Mouse (Mus musculus) lung, postnatal 0 days (tissue): Measurements from ENCODE around the gene Capn1. TPM values are rescaled to one million over a fixed set of nuclear protein-coding genes. Genes with fewer than 3 reads are reported as not detected.

Source experiments
- ATAC-seq: fragments of 200-750 bp; cut with Nextera tagmentation; 2 replicates; pipeline ENCODE4 v1.8.0; 2017; ENCODE audit warnings: moderate library complexity
- DNase-seq: peaks from one replicate; pipeline ENCODE4 v3.0.0-alpha.2; 2016; ENCODE audit warnings: low spot score
- H3K27ac ChIP-seq: fragments of 300-500 bp; sonication (generic); 2 replicates; pipeline ENCODE4 v1.5.1; 2014; ENCODE audit warnings: antibody characterized with exemption, mild to moderate bottlenecking, low read length, mixed read lengths
- H3K27me3 ChIP-seq: fragments of 300-500 bp; sonication (generic); replicated peaks from 2 replicates; pipeline ENCODE4 v1.6.1; 2014; ENCODE audit warnings: low read length, mixed read lengths; ENCODE audit not compliant: insufficient read depth
- H3K36me3 ChIP-seq: fragments of 300-500 bp; sonication (generic); 2 replicates; pipeline ENCODE4 v1.6.1; 2014; ENCODE audit warnings: low read length, mixed read lengths; ENCODE audit not compliant: insufficient read depth
- H3K4me1 ChIP-seq: fragments of 300-500 bp; sonication (generic); 2 replicates; pipeline ENCODE4 v1.6.1; 2014; ENCODE audit warnings: antibody characterized with exemption, low read depth, low read length, mixed read lengths; ENCODE audit not compliant: insufficient read depth
- H3K4me2 ChIP-seq: fragments of 300-500 bp; sonication (generic); replicated peaks from 2 replicates; pipeline ENCODE4 v1.6.1; 2014; ENCODE audit warnings: low read depth, mild to moderate bottlenecking, low read length, moderate library complexity, mixed read lengths
- H3K4me3 ChIP-seq: fragments of 300-500 bp; sonication (generic); 2 replicates; pipeline ENCODE4 v1.5.1; 2014; ENCODE audit warnings: low read depth, low read length
- H3K9ac ChIP-seq: fragments of 300-500 bp; sonication (generic); replicated peaks from 2 replicates; pipeline ENCODE4 v1.6.1; 2014; ENCODE audit warnings: low read depth, mild to moderate bottlenecking
- H3K9me3 ChIP-seq: fragments of 300-500 bp; sonication (generic); 2 replicates; pipeline ENCODE4 v1.6.1; 2016; ENCODE audit warnings: low read length, mixed read lengths
- CTCF ChIP-seq: IDR thresholded peaks from 2 replicates; pipeline ENCODE4 v1.5.1; 2016; ENCODE audit warnings: antibody characterized with exemption, mild to moderate bottlenecking
- EP300 ChIP-seq: IDR thresholded peaks from 2 replicates; pipeline ENCODE4 v1.6.1; 2016; ENCODE audit warnings: antibody characterized with exemption, mild to moderate bottlenecking, control low read depth
- WGBS: fragments of 180-500 bp; shearing (Covaris S2); extraction: QIAGEN DNeasy Blood & Tissue Kit; methylation state at CpG from one replicate; pipeline ENCODE4 v1.1.7; 2014; 5-methylcytosine and 5-hydroxymethylcytosine counted together
- polyA plus RNA-seq: library from polyadenylated mRNA; unstranded; fragments of >200 nt; fragmentation: Nextera tagmentation; extraction: Ambion mirVana; gene quantifications from 2 replicates; pipeline ENCODE4 v1.2.1, GENCODE M21; 2015

Capn1 gene
- polyA plus RNA-seq, 1 experiment from 2014 or later = 11.9 TPM

DNA sequence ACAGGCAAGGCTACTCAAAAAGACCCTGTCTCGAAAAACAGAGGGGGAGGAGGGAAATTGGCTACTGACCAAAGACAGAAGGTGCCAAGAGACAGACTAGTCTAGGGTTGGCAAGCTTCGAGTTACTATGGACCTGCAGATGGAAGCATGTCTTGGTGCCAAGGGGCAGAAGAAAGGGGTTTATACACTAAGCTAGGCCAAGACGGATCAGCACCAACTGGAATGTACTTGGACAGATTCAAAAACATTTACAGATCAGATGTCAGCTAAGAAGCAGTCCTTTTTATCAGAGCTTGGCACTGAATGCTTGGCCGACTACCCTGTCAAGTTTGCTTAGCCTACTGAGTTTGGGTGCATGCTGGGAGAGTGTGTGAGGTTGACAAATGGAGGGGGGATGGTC, 40.0 kb downstream of the Capn1 start:
- H3K4me1 ChIP-seq = no peaks in the 10 kb centered on the region
- no peak overlapping the region for H3K27ac ChIP-seq
- no peak for ATAC-seq

DNA sequence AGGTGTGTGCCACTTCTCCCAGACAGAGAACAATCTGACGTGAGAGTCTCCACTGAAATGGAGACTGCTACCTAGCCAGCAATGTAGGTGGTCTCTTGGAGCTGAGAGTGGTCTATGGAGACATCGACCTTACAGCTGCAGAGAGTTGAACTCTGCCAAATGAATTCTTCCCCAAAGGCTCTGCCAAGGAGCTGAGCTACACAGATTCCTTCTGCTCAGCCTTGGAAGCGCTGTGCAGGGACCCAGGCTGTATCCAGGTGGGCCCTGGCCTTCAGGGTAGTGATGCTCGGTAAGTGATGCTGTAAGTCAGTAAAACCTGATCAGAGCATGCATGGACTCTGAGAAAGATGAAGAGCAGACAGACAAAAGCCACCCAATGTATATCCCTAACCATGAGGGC, 40.6 kb downstream of the Capn1 start:
- TF ChIP-seq CTCF (no peak), EP300 (no peak)
- Histone ChIP-seq H3K4me1 (no peaks in the 10 kb centered on the region), H3K9ac (no peak overlapping the region), H3K27ac (no peak overlapping the region), H3K9me3 (no peaks in the 10 kb centered on the region), H3K36me3 (no peaks in the 10 kb centered on the region), H3K4me3 (no peak overlapping the region), H3K27me3 (no peaks in the 10 kb centered on the region), H3K4me2 (no peak overlapping the region)
- DNase-seq (no peak), ATAC-seq (no peak)
- WGBS = 61% methylated on average over 4 of the region's 4 CpGs

More for the DNA sequence above, 40.0 kb downstream of the Capn1 start:
- TF ChIP-seq EP300 (no peak), CTCF (no peak)
- H3K27me3 ChIP-seq = no peaks in the 10 kb centered on the region
- H3K9me3 ChIP-seq = no peaks in the 10 kb centered on the region
- no peaks in the 10 kb centered on the region for H3K36me3 ChIP-seq
- H3K4me3 ChIP-seq = no peak overlapping the region
- H3K4me2 ChIP-seq = no peak overlapping the region
- no peak overlapping the region for H3K9ac ChIP-seq
- DNase-seq = no peak
- WGBS = 46% methylated on average over 4 of the region's 4 CpGs

DNA sequence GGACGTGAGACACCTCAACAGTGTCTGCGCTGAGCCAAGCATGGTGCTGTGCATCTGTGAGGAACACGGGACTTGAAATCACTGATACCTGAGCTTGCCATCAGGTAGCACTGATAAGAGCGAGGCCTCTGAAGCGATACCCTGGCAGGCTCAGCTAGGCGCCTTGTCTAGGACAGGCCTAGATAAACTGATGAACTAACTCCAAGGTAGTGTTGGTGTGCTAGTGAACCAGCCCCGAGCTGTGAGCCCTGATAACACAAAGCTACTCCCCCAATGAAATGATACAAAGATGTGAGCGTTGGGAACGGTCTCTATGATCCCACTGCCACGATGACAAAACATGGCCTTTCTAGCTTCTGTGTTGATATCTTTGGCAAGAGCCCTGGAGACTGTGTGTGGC, 48.0 kb downstream of the Capn1 start:
- 76% methylated on average over 10 of the region's 10 CpGs for WGBS
- Histone ChIP-seq H3K9ac (no peak overlapping the region), H3K4me3 (no peak overlapping the region), H3K4me2 (no peak overlapping the region), H3K4me1 (peaks cover 4% of the 10 kb centered on the region; the same call in 1 of the 2 replicates), H3K36me3 (no peaks in the 10 kb centered on the region), H3K27ac (no peak overlapping the region), H3K27me3 (no peaks in the 10 kb centered on the region), H3K9me3 (no peaks in the 10 kb centered on the region)
- no peak for TF ChIP-seq CTCF
- no peak for TF ChIP-seq EP300
- no peak for ATAC-seq
- DNase-seq = no peak

DNA sequence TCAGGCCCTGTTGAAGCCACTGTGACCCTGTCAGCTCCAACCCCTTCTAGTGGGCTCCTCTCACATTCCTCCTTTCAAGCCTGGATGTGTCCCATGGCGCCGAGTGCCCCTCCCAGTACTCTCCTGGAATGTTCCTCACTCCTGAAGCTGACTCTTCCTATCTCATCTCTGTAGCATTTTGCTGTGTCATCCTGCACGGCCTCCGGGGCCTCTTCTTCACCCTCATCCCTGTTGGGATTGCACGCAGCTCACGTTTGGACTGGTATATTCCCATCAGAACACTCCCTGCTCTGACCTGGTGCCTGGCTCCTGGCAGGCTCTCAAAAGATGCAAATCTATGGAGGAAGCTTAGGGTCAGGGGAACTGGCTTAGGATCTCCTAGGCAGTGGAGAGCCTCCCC, 48.9 kb downstream of the Capn1 start:
- Histone ChIP-seq H3K4me3 (no peak overlapping the region), H3K27ac (no peak overlapping the region), H3K9ac (no peak overlapping the region), H3K4me1 (peaks cover 4% of the 10 kb centered on the region; the same call in 1 of the 2 replicates), H3K27me3 (no peaks in the 10 kb centered on the region), H3K9me3 (no peaks in the 10 kb centered on the region), H3K4me2 (no peak overlapping the region), H3K36me3 (no peaks in the 10 kb centered on the region)
- TF ChIP-seq EP300 = no peak
- TF ChIP-seq CTCF = no peak
- DNase-seq = no peak
- WGBS = 58% methylated on average over 6 of the region's 6 CpGs
- no peak for ATAC-seq

DNA sequence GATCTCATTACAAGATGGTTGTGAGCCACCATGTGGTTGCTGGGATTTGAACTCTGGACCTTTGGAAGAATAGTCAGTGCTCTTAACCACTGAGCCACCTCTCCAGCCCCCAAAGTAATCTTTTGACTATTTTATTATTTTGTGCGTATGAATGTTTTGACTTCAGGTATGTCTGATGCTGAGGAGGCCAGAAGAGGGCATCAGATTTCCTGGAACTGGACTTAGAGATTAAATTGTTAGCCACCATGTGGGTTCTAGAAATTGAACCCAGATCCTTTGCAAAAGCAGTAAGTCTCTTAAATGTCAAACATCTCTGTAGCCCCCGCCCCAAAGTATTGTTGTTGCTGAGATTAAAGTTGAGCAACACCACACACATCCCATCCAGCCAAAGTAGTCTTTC, 49.8 kb downstream of the Capn1 start:
- no peak overlapping the region for H3K27ac ChIP-seq
- no peak overlapping the region for H3K4me3 ChIP-seq
- no peak overlapping the region for H3K9ac ChIP-seq
- TF ChIP-seq EP300 (no peak), CTCF (no peak)
- H3K36me3 ChIP-seq = no peaks in the 10 kb centered on the region
- no peaks in the 10 kb centered on the region for H3K27me3 ChIP-seq
- H3K4me1 ChIP-seq = peaks cover 4% of the 10 kb centered on the region; the same call in 1 of the 2 replicates
- ATAC-seq (no peak), DNase-seq (no peak)
- H3K4me2 ChIP-seq = no peak overlapping the region
- H3K9me3 ChIP-seq = no peaks in the 10 kb centered on the region
- 90% methylated on average over 2 of the region's 2 CpGs for WGBS

DNA sequence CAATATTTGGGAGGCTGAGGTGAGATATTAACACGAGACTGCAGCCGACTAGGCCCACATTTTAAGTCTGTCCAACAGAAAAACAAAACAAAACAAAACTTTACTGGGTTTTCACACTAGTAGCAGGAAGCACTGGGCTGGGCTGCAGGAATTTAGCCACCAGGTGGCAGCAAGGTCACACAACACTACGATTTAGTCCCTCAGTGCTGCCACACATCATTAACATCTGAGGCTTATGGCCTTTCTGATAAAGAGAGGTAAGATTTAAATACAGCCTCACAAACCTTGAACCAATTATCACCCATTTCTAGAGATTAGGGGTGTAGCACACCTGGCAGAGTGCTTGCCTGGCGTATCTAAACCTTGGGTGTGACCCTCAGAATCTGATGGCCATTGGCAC, 50.4 kb downstream of the Capn1 start:
- H3K9ac ChIP-seq = no peak overlapping the region
- peak; percentile 88 for DNase-seq
- TF ChIP-seq EP300 (no peak), CTCF (peak; percentile 95)
- no peak overlapping the region for H3K27ac ChIP-seq
- no peaks in the 10 kb centered on the region for H3K27me3 ChIP-seq
- H3K4me1 ChIP-seq = peaks cover 4% of the 10 kb centered on the region; the same call in 1 of the 2 replicates
- peak; percentile 63 for ATAC-seq
- H3K9me3 ChIP-seq = no peaks in the 10 kb centered on the region
- H3K36me3 ChIP-seq = no peaks in the 10 kb centered on the region
- H3K4me2 ChIP-seq = no peak overlapping the region
- H3K4me3 ChIP-seq = no peak overlapping the region
- WGBS = 5% methylated on average over 4 of the region's 4 CpGs

DNA sequence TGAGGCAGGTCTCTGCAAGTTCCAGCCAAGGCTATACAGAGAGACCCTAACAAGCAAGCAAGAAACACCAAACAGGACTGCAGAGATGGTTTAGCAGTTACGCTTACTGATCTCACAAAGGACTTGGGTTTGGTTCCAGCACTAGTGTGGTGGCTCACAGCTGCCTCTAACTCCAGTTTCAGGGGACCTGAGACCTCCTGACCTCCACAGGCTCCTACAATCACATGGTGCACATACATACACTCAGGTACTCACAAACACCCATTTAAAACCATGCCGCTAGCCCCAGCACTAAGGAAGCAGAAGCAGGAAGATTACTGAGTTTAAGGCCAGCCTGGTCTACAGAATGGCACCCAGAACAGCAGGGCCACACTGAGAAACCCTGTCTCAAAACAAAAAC, 50.9 kb downstream of the Capn1 start:
- Histone ChIP-seq H3K27me3 (no peaks in the 10 kb centered on the region), H3K9ac (no peak overlapping the region), H3K4me1 (peaks cover 4% of the 10 kb centered on the region; the same call in 1 of the 2 replicates), H3K27ac (no peak overlapping the region), H3K4me2 (peak overlapping the region; percentile 72; the same call in 1 of the 2 replicates), H3K9me3 (no peaks in the 10 kb centered on the region), H3K4me3 (no peak overlapping the region), H3K36me3 (no peaks in the 10 kb centered on the region)
- no peak for DNase-seq
- WGBS = 85% methylated on average over 2 of the region's 2 CpGs
- ATAC-seq = no peak
- TF ChIP-seq CTCF (no peak), EP300 (no peak)
